Mouse (Mus musculus) heart, adult 2 months (tissue): ENCODE data around the gene Mfsd10. TPM values are rescaled to one million over a fixed set of nuclear protein-coding genes. Genes with fewer than 3 reads are reported as not detected.
"Not testable (repeated sequence)": the region's sequence is repeated elsewhere in the genome, so short reads cannot be mapped to it uniquely, and the experiment has no call there.

Source experiments
- DNase-seq, 2 experiments: peaks; one replicate each; pipeline ENCODE4 v3.0.0; 2021
- H3K27ac ChIP-seq: fragments of 200-600 bp; 2 replicates; pipeline ENCODE4 v1.8.1; 2022
- H3K27me3 ChIP-seq: fragments of 200-500 bp; 2 replicates; pipeline ENCODE4 v1.6.1; 2012; ENCODE audit warnings: mild to moderate bottlenecking, low read length, inconsistent platforms, mixed read lengths; ENCODE audit not compliant: control insufficient read depth, insufficient read depth
- H3K36me3 ChIP-seq: fragments of 200-500 bp; 2 replicates; pipeline ENCODE4 v1.6.1; 2012; ENCODE audit warnings: low read length, inconsistent platforms; ENCODE audit not compliant: control insufficient read depth, insufficient read depth
- H3K4me1 ChIP-seq: fragments of 200-500 bp; 2 replicates; pipeline ENCODE4 v1.6.1; 2011; ENCODE audit warnings: low read length; ENCODE audit not compliant: control insufficient read depth, insufficient read depth
- H3K4me3 ChIP-seq: fragments of 200-600 bp; 2 replicates; pipeline ENCODE4 v1.8.1; 2022
- H3K79me2 ChIP-seq: fragments of 200-500 bp; replicated peaks from 2 replicates; pipeline ENCODE4 v1.6.1; 2012; ENCODE audit warnings: mild to moderate bottlenecking, inconsistent platforms, low read length, moderate library complexity, mixed read lengths; ENCODE audit not compliant: control insufficient read depth, insufficient read depth
- H3K9ac ChIP-seq: fragments of 200-500 bp; 2 replicates; pipeline ENCODE4 v1.6.1; 2012; ENCODE audit warnings: low read depth, mild to moderate bottlenecking, control low read depth, inconsistent platforms, low read length, mixed read lengths
- CTCF ChIP-seq: fragments of 200-600 bp; IDR thresholded peaks from 2 replicates; pipeline ENCODE4 v1.8.1; 2022; ENCODE audit warnings: antibody characterized with exemption, mild to moderate bottlenecking, moderate library complexity
- EP300 ChIP-seq: fragments of 200-500 bp; IDR thresholded peaks from 2 replicates; pipeline ENCODE4 v1.6.1; 2011; ENCODE audit warnings: low read depth, low read length, control low read depth; ENCODE audit not compliant: insufficient read depth
- POLR2A ChIP-seq: fragments of 200-500 bp; IDR thresholded peaks from 2 replicates; pipeline ENCODE4 v1.6.1; 2011; ENCODE audit warnings: mild to moderate bottlenecking, low read depth, low read length, control low read depth; ENCODE audit not compliant: insufficient read depth
- WGBS: fragments of 180-500 bp; shearing (Covaris S2); methylation state at CpG from one replicate; pipeline ENCODE4 v1.1.7; 2018; 5-methylcytosine and 5-hydroxymethylcytosine counted together
- intact Hi-C: fragments of 180-260 bp; cut with DNase I; formaldehyde crosslinking; loops from one replicate; pipeline ENCODE4 v1.15.1; 2025
- polyA plus RNA-seq: library from polyadenylated mRNA; depleted of rRNA; stranded (reverse); fragments of >200 nt; gene quantifications from 2 replicates; pipeline ENCODE4 v1.2.3, GENCODE M21; 2012
- total RNA-seq, 2 experiments: library from RNA; stranded (reverse); gene quantifications; 2 replicates each; pipeline ENCODE4 v1.2.3; 2021

Mfsd10 gene
- total and polyA plus RNA-seq, 3 experiments, result 9.8 to 43.3 (median 9.9) TPM

GRCm38 (mm10) chr5:34593202-34593727 lies 43.7 kb downstream of the Mfsd10 start:
- Histone ChIP-seq H3K27me3 (no peaks in the 10 kb centered on the region), H3K9ac (no peak overlapping the region), H3K4me1 (peaks cover 9% of the 10 kb centered on the region), H3K36me3 (peaks cover 2% of the 10 kb centered on the region; the same call in 1 of the 2 replicates), H3K4me3 (no peak overlapping the region), H3K27ac (no peak overlapping the region), H3K79me2 (peaks cover 8% of the 10 kb centered on the region)
- WGBS, result 94% methylated on average over 9 of the region's 9 CpGs
- DNase-seq, result no peak
- intact Hi-C loops, result no loop called here
- TF ChIP-seq CTCF, result no peak
- no peak for TF ChIP-seq POLR2A
- TF ChIP-seq EP300, result no peak

- Histone ChIP-seq H3K4me1 (peaks cover 9% of the 10 kb centered on the region), H3K4me3 (no peak overlapping the region), H3K27ac (no peak overlapping the region), H3K36me3 (peaks cover 2% of the 10 kb centered on the region; the same call in 1 of the 2 replicates), H3K79me2 (peaks cover 11% of the 10 kb centered on the region), H3K9ac (no peak overlapping the region), H3K27me3 (no peaks in the 10 kb centered on the region)
- WGBS, result 77% methylated on average over 6 of the region's 6 CpGs
- DNase-seq, result no peak
- TF ChIP-seq EP300 (no peak), CTCF (no peak), POLR2A (no peak)
- intact Hi-C loops, result no loop called here
These were observed 44.3 kb downstream of the Mfsd10 start for GRCm38 (mm10) chr5:34592666-34593065.

DNA sequence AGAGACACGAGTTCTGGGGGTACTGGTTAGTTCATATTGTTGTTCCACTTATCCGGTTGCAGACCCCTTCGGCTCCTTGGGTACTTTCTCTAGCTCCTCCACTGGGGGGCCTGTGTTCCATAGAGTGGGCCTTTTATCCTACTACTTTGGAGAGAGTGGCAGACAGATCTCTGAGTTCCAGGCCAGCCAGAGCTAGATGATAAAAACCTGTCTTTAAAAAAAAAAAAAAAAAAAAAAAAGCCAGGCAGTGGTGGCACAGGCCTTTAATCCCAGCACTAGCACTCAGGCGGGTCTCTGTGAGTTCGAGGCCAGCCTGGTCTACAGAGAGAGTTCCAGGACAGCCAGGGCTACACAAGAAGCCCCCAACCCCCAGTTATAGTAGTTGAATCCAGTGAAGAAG lies 44.8 kb downstream of the Mfsd10 start:
- H3K4me3 ChIP-seq, DNase-seq, H3K36me3 ChIP-seq, H3K4me1 ChIP-seq, H3K9ac ChIP-seq, intact Hi-C loops, H3K27me3 ChIP-seq, H3K27ac ChIP-seq: not testable (repeated sequence)
- H3K79me2 ChIP-seq, result peaks cover 10% of the 10 kb centered on the region
- WGBS, result 91% methylated on average over 5 of the region's 5 CpGs

- peaks cover 7% of the 10 kb centered on the region for H3K79me2 ChIP-seq
- no peak for DNase-seq
- no peak for TF ChIP-seq CTCF
- no peak for TF ChIP-seq POLR2A
- TF ChIP-seq EP300, result no peak
- no peak overlapping the region for H3K9ac ChIP-seq
- H3K36me3 ChIP-seq, result peaks cover 3% of the 10 kb centered on the region
- no peak overlapping the region for H3K4me3 ChIP-seq
- H3K4me1 ChIP-seq, result peaks cover 9% of the 10 kb centered on the region
- intact Hi-C loops, result no loop called here
- H3K27ac ChIP-seq, result peak overlapping the region; percentile 38; the same call in 1 of the 2 replicates
- WGBS, result 40% methylated on average over 5 of the region's 5 CpGs
- H3K27me3 ChIP-seq, result no peaks in the 10 kb centered on the region
These were observed 45.5 kb downstream of the Mfsd10 start for GRCm38 (mm10) chr5:34591388-34592004.

DNA sequence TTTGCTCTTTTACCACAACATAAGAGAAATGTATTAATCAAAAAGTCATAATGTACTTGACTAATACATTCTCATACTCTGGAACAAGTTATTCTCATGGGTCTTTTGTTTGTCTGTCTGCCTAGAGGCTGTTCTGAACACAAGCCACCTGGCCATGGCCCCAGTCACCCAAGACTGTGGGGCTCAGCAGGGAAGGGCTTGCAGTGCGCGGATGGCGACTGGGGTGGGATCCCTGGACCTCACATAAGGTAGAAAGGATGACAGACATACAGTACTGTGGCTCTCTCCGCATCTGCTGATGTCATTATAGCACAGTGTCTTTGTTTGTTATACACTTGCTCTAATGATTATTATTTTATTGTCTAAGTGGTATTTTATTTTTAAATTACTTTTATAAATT lies 46.3 kb downstream of the Mfsd10 start:
- TF ChIP-seq POLR2A (no peak), CTCF (no peak)
- H3K27ac ChIP-seq, result no peak overlapping the region
- H3K27me3 ChIP-seq, result no peaks in the 10 kb centered on the region
- WGBS, result 60% methylated on average over 4 of the region's 4 CpGs
- H3K4me3 ChIP-seq, result no peak overlapping the region
- H3K4me1 ChIP-seq, result peaks cover 9% of the 10 kb centered on the region
- intact Hi-C loops, result no loop called here
- H3K9ac ChIP-seq, result no peak overlapping the region
- peaks cover 10% of the 10 kb centered on the region; the same call in 1 of the 2 replicates for H3K79me2 ChIP-seq
- no peak for DNase-seq
- H3K36me3 ChIP-seq, result peaks cover 7% of the 10 kb centered on the region

DNA sequence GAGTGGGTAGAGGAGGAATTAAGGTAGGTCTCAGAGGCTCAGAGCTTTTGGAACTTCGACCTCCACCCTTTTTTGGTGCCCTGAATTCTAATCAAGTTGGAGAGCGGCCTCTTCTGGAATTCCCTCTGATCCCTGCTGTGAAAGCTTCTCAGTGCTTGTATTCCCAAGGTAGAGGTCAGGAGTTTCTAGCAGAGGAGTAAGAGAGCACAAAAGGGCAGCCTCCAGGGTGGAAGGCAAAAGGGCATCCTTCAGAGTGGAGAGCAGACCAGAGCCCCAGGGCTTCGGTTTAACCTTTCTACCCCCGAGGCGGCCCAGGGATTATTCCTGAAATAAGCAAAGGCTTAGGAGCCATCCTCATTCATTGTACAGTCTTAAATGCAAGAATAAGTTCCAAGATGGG lies 47.0 kb downstream of the Mfsd10 start:
- WGBS, result 47% methylated on average over 5 of the region's 5 CpGs
- peaks cover 12% of the 10 kb centered on the region; the same call in 1 of the 2 replicates for H3K79me2 ChIP-seq
- intact Hi-C loops, result no loop called here
- H3K9ac ChIP-seq, result no peak overlapping the region
- no peaks in the 10 kb centered on the region for H3K27me3 ChIP-seq
- H3K36me3 ChIP-seq, result peaks cover 10% of the 10 kb centered on the region
- DNase-seq, result no peak
- H3K4me1 ChIP-seq, result peaks cover 9% of the 10 kb centered on the region
- no peak for TF ChIP-seq CTCF
- no peak for TF ChIP-seq EP300
- TF ChIP-seq POLR2A, result no peak
- no peak overlapping the region for H3K27ac ChIP-seq
- no peak overlapping the region for H3K4me3 ChIP-seq
